Mouse (Mus musculus): ENCODE results near the gene Serpina3m. TPM values are rescaled to one million over a fixed set of nuclear protein-coding genes. Genes with fewer than 3 reads are reported as not detected.
"Not testable (repeated sequence)": the region's sequence is repeated elsewhere in the genome, so short reads cannot be mapped to it uniquely, and the experiment has no call there.

Gene Serpina3m
- polyA plus RNA-seq, 1 experiment from 2014 or later: not detected

- no peak overlapping the region for H3K9ac ChIP-seq
- no peak for ATAC-seq
Measured at GRCm38 (mm10) chr12:104347091-104347490, 8.8 kb downstream of the Serpina3m start.

GRCm38 (mm10) chr12:104351812-104352211 is 13.5 kb downstream of the Serpina3m start:
- H3K4me2 ChIP-seq; H3K27me3 ChIP-seq; H3K4me3 ChIP-seq; H3K9ac ChIP-seq; H3K9me3 ChIP-seq (replicated peaks); H3K4me1 ChIP-seq; ATAC-seq; H3K27ac ChIP-seq; H3K36me3 ChIP-seq (ENCODE audit: poor library complexity, severe bottlenecking): not testable (repeated sequence)
- 33% methylated on average over 3 of the region's 3 CpGs for WGBS

More at GRCm38 (mm10) chr12:104347091-104347490, 8.8 kb downstream of the Serpina3m start:
- Histone ChIP-seq H3K27ac (no peak overlapping the region), H3K27me3 (no peaks in the 10 kb centered on the region), H3K4me3 (no peak overlapping the region), H3K4me2 (no peak overlapping the region), H3K9me3 (replicated peaks) (no peaks in the 10 kb centered on the region), H3K36me3 (ENCODE audit: poor library complexity, severe bottlenecking) (no peaks in the 10 kb centered on the region), H3K4me1 (no peaks in the 10 kb centered on the region)
- 82% methylated on average over 2 of the region's 2 CpGs for WGBS

GRCm38 (mm10) chr12:104356006-104356405 is 17.7 kb downstream of the Serpina3m start:
- Histone ChIP-seq H3K4me3 (no peak overlapping the region), H3K4me2 (no peak overlapping the region), H3K9me3 (replicated peaks) (no peaks in the 10 kb centered on the region), H3K36me3 (ENCODE audit: poor library complexity, severe bottlenecking) (no peaks in the 10 kb centered on the region), H3K4me1 (no peaks in the 10 kb centered on the region), H3K27me3 (no peaks in the 10 kb centered on the region), H3K27ac (no peak overlapping the region), H3K9ac (no peak overlapping the region)
- WGBS: 82% methylated on average over 3 of the region's 3 CpGs
- ATAC-seq: no peak

DNA sequence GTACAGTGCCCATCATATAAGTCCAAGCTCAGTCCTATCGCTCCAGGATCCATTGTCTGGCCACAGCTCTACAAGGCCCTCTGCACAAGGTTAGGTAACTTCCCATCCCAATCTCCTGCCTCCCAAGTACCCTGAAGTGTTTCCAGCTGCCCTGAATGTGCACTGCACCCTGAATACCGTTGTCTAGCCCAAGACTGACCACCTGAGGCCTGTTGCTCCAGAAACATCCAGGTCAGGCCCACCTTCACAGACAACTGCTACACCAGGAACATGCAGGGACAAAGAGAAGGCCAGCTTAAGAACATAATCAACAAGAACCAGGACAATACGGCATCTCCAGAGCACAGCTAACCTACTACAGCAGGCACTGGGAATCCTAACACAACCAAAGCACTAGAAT is 31.7 kb downstream of the Serpina3m start:
- H3K4me1 ChIP-seq: no peaks in the 10 kb centered on the region
- no peak overlapping the region for H3K4me2 ChIP-seq
- WGBS: 87% methylated on average over 3 of the region's 3 CpGs
- H3K27ac ChIP-seq: no peak overlapping the region
- ATAC-seq: no peak
- H3K36me3 ChIP-seq (ENCODE audit: poor library complexity, severe bottlenecking): no peaks in the 10 kb centered on the region
- H3K9me3 ChIP-seq (replicated peaks): no peaks in the 10 kb centered on the region
- H3K4me3 ChIP-seq: no peak overlapping the region
- no peak overlapping the region for H3K9ac ChIP-seq
- no peaks in the 10 kb centered on the region for H3K27me3 ChIP-seq

DNA sequence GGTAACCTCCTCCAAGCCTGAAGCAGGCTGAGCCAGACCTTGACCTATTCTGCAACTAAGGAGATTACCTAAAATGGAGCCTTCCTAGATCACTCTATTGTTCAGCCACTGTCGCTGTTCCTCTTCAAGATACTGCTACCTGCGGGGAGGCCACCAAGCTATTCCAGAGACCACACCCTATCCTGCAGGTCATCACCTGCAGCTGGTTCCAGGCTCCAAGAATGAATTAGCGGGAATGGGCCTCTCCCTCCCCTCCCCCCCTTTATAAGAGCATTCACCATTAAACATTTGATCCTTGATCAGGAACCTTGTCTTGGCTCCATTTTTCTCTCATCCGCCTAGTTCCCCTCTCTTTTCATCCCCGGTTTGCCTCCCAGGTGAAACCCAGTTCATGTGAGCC is 38.9 kb downstream of the Serpina3m start:
- not testable (repeated sequence) for H3K36me3 ChIP-seq (ENCODE audit: poor library complexity, severe bottlenecking); H3K9me3 ChIP-seq (replicated peaks); H3K4me3 ChIP-seq; H3K4me1 ChIP-seq; ATAC-seq; H3K27ac ChIP-seq; H3K4me2 ChIP-seq; H3K27me3 ChIP-seq; H3K9ac ChIP-seq
- 73% methylated on average over 5 of the region's 5 CpGs for WGBS

- not testable (repeated sequence) for H3K27ac ChIP-seq; H3K4me1 ChIP-seq; H3K27me3 ChIP-seq; H3K9ac ChIP-seq; H3K4me2 ChIP-seq; H3K4me3 ChIP-seq; H3K9me3 ChIP-seq (replicated peaks); ATAC-seq; H3K36me3 ChIP-seq (ENCODE audit: poor library complexity, severe bottlenecking)
- 70% methylated on average over 2 of the region's 2 CpGs for WGBS
Measured at GRCm38 (mm10) chr12:104378351-104378750, 40.1 kb downstream of the Serpina3m start.

DNA sequence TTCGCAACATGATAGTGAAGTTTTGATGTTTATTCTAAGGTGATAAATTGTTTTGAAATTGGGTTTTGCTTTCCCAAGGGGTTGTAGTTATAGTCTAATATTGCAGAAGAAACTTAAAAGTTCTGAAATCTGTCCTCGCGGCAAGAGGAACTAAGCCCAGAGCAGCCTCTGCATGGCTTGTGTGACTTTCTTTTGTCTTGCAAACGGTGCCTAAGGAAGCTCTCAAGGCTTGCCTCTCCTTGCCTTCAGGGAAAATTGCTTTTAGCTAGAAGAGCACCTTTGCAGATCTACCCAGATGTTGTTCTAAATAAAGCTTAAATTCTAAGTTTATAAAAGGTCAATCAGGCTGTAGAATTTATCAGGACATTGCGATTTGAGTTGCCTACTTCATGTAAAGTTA is 40.5 kb downstream of the Serpina3m start:
- H3K4me3 ChIP-seq; H3K27ac ChIP-seq; H3K4me1 ChIP-seq; H3K4me2 ChIP-seq; H3K27me3 ChIP-seq; H3K9me3 ChIP-seq (replicated peaks); H3K36me3 ChIP-seq (ENCODE audit: poor library complexity, severe bottlenecking); H3K9ac ChIP-seq; ATAC-seq: not testable (repeated sequence)
- 53% methylated on average over 5 of the region's 5 CpGs for WGBS

DNA sequence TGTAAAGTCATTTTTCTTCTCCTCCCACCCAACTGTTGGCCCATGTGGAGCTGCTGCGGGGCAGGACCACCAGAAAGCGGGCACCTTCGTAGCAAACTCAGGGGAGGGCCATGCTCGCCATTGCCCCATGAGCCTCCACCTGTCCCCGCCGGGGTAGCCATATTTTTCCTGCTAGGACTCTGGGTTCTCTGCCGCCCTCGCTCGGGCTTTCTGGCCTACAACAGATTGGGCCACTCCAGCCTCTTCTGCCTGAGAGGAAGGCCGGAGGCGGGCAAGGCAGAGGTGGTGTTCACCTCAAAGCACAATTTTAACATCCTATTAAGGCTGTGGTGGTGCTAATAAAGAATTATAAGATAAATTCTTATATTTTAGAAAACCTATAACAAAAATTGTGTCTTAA is 41.6 kb downstream of the Serpina3m start:
- Histone ChIP-seq H3K27ac (no peak overlapping the region), H3K9ac (no peak overlapping the region), H3K36me3 (ENCODE audit: poor library complexity, severe bottlenecking) (no peaks in the 10 kb centered on the region), H3K27me3 (no peaks in the 10 kb centered on the region), H3K4me3 (no peak overlapping the region), H3K4me2 (no peak overlapping the region), H3K4me1 (no peaks in the 10 kb centered on the region), H3K9me3 (replicated peaks) (no peaks in the 10 kb centered on the region)
- no peak for ATAC-seq
- 93% methylated on average over 11 of the region's 11 CpGs for WGBS

GRCm38 (mm10) chr12:104381071-104381604 is 42.9 kb downstream of the Serpina3m start:
- H3K4me2 ChIP-seq; H3K27ac ChIP-seq; H3K27me3 ChIP-seq; H3K4me1 ChIP-seq; H3K36me3 ChIP-seq (ENCODE audit: poor library complexity, severe bottlenecking); ATAC-seq; H3K4me3 ChIP-seq; H3K9me3 ChIP-seq (replicated peaks); H3K9ac ChIP-seq: not testable (repeated sequence)
- 86% methylated on average over 8 of the region's 8 CpGs for WGBS

GRCm38 (mm10) chr12:104385987-104386386 is 47.7 kb downstream of the Serpina3m start:
- not testable (repeated sequence) for ATAC-seq; H3K27ac ChIP-seq; H3K4me2 ChIP-seq; H3K9ac ChIP-seq; H3K4me1 ChIP-seq; H3K4me3 ChIP-seq; H3K9me3 ChIP-seq (replicated peaks); H3K36me3 ChIP-seq (ENCODE audit: poor library complexity, severe bottlenecking); H3K27me3 ChIP-seq

- H3K9me3 ChIP-seq (replicated peaks); H3K27ac ChIP-seq; ATAC-seq; H3K4me2 ChIP-seq; H3K4me3 ChIP-seq; H3K9ac ChIP-seq; H3K36me3 ChIP-seq (ENCODE audit: poor library complexity, severe bottlenecking); H3K27me3 ChIP-seq; H3K4me1 ChIP-seq: not testable (repeated sequence)
- WGBS: 75% methylated on average over 2 of the region's 2 CpGs
Measured at GRCm38 (mm10) chr12:104386878-104387277, 48.6 kb downstream of the Serpina3m start.

- H3K4me2 ChIP-seq: no peak overlapping the region
- no peak overlapping the region for H3K4me3 ChIP-seq
- no peak for ATAC-seq
- H3K4me1 ChIP-seq: no peaks in the 10 kb centered on the region
- H3K36me3 ChIP-seq (ENCODE audit: poor library complexity, severe bottlenecking): no peaks in the 10 kb centered on the region
- no peaks in the 10 kb centered on the region for H3K9me3 ChIP-seq (replicated peaks)
- H3K27me3 ChIP-seq: no peaks in the 10 kb centered on the region
- H3K27ac ChIP-seq: no peak overlapping the region
- H3K9ac ChIP-seq: no peak overlapping the region
Measured at GRCm38 (mm10) chr12:104388477-104388876, 50.2 kb downstream of the Serpina3m start.

DNA sequence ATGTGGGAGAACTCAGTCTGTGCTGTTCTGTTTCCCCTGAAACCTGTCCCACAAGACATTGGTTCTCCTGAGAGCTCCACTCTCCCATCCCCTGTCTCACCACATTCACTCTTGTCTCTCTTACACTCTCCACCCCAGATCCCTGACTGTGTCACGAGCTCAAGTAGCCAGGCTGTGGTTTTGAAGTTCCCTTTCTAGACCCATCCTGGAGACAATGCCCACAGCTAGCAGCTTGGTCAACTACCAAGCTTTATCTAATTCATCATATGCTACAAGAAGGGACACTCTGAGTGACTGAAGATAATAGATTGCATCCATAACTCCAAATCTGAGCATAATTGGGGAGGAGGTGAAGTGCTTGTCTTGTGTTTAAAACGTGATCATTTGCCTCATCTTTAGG is 52.8 kb downstream of the Serpina3m start:
- H3K4me3 ChIP-seq; H3K27ac ChIP-seq; H3K9ac ChIP-seq; H3K4me1 ChIP-seq; H3K36me3 ChIP-seq (ENCODE audit: poor library complexity, severe bottlenecking); H3K27me3 ChIP-seq; H3K9me3 ChIP-seq (replicated peaks); ATAC-seq; H3K4me2 ChIP-seq: not testable (repeated sequence)
- 68% methylated on average over 2 of the region's 2 CpGs for WGBS

Measured in forebrain, embryonic 13.5 days (tissue).